Mouse (Mus musculus) CD4-positive, CD25-positive, alpha-beta regulatory T cell, adult 9 weeks (primary cell): ENCODE measurements around the gene Gm20547. TPM values are rescaled to one million over a fixed set of nuclear protein-coding genes. Genes with fewer than 3 reads are reported as not detected.

Experiments used
- polyA plus RNA-seq: library from polyadenylated mRNA; unstranded; fragments of 100-300 nt; shearing (Covaris generic); gene quantifications from one replicate; pipeline ENCODE4 v1.2.1, GENCODE M21; 2017

The Gm20547 gene
- polyA plus RNA-seq: not detected

GRCm38 (mm10) chr17:34881683-34882310 is at the start of gene Gm20547:
Gene Gm20547, minus strand, starts transcription at chr17:34882042.

GRCm38 (mm10) chr17:34931061-34931734 is 49.4 kb upstream of the Gm20547 start, which contains the start of gene Neu1:
Gene Neu1, plus strand, starts transcription at chr17:34931253.

GRCm38 (mm10) chr17:34913930-34914665 is 32.3 kb upstream of the Gm20547 start, which contains the start of gene Slc44a4:
Gene Slc44a4, plus strand, starts transcription at chr17:34914466.

GRCm38 (mm10) chr17:34898160-34898586 is 16.3 kb upstream of the Gm20547 start, which contains the start of the genes C2 and Ehmt2:
Gene C2, minus strand, starts transcription at chr17:34898265.
Gene Ehmt2, plus strand, starts transcription at chr17:34898469.

GRCm38 (mm10) chr17:34879336-34879879 is 2.4 kb downstream of the Gm20547 start, which contains the start of gene Zbtb12:
Gene Zbtb12, plus strand, starts transcription at chr17:34879483.

GRCm38 (mm10) chr17:34862416-34863081 is 19.3 kb downstream of the Gm20547 start, which contains the start of gene Cfb:
Gene Cfb, minus strand, starts transcription at chr17:34862518.

GRCm38 (mm10) chr17:34849722-34850516 is 31.9 kb downstream of the Gm20547 start, which contains the start of the genes Skiv2l and Nelfe:
Gene Skiv2l, minus strand, starts transcription at chr17:34850210.
Gene Nelfe, plus strand, starts transcription at chr17:34850391.

GRCm38 (mm10) chr17:34836856-34837221 is 45.0 kb downstream of the Gm20547 start, which contains the start of the genes Stk19 and Dxo:
Gene Stk19, minus strand, starts transcription at chr17:34836945.
Gene Dxo, plus strand, starts transcription at chr17:34837019.

Other genes with a start within 250 kb of the Gm20547 start
- 6.2 TPM for gene Fkbpl, start 237.3 kb downstream of the Gm20547 start, polyA plus RNA-seq
- gene Atf6b, start 234.9 kb downstream of the Gm20547 start, polyA plus RNA-seq: 61.4 TPM
- gene Tnxb, start 211.5 kb downstream of the Gm20547 start, polyA plus RNA-seq: not detected
- gene C4b, start 138.2 kb downstream of the Gm20547 start, polyA plus RNA-seq: 0.07 TPM
- gene Cyp21a1, start 77.5 kb downstream of the Gm20547 start, polyA plus RNA-seq: not detected
- 39.7 TPM for gene Stk19, start 45.1 kb downstream of the Gm20547 start, polyA plus RNA-seq
- 76.3 TPM for gene Dxo, start 45.0 kb downstream of the Gm20547 start, polyA plus RNA-seq
- gene Skiv2l, start 31.8 kb downstream of the Gm20547 start, polyA plus RNA-seq: 143 TPM
- 39.1 TPM for gene Nelfe, start 31.7 kb downstream of the Gm20547 start, polyA plus RNA-seq
- gene Cfb, start 19.5 kb downstream of the Gm20547 start, polyA plus RNA-seq: 2.2 TPM
- gene Zbtb12, start 2.6 kb downstream of the Gm20547 start, polyA plus RNA-seq: 0.41 TPM
- gene C2, start 16.2 kb upstream of the Gm20547 start, polyA plus RNA-seq: 3.0 TPM
- gene Ehmt2, start 16.4 kb upstream of the Gm20547 start, polyA plus RNA-seq: 29.6 TPM
- not detected for gene Slc44a4, start 32.4 kb upstream of the Gm20547 start, polyA plus RNA-seq
- 107 TPM for gene Neu1, start 49.2 kb upstream of the Gm20547 start, polyA plus RNA-seq
- gene Hspa1b, start 77.2 kb upstream of the Gm20547 start, polyA plus RNA-seq: 1.3 TPM
- not detected for gene Gm20481, start 87.9 kb upstream of the Gm20547 start, polyA plus RNA-seq
- 0.56 TPM for gene Hspa1a, start 90.1 kb upstream of the Gm20547 start, polyA plus RNA-seq
- gene Hspa1l, start 90.7 kb upstream of the Gm20547 start, polyA plus RNA-seq: not detected
- gene Lsm2, start 99.8 kb upstream of the Gm20547 start, polyA plus RNA-seq: 38.4 TPM
- 124 TPM for gene Vars, start 118.9 kb upstream of the Gm20547 start, polyA plus RNA-seq
- gene Vwa7, start 134.5 kb upstream of the Gm20547 start, polyA plus RNA-seq: 0.17 TPM
- gene Sapcd1, start 146.0 kb upstream of the Gm20547 start, polyA plus RNA-seq: 3.2 TPM
- 2.7 TPM for gene Msh5, start 164.7 kb upstream of the Gm20547 start, polyA plus RNA-seq
- 654 TPM for gene Clic1, start 167.9 kb upstream of the Gm20547 start, polyA plus RNA-seq
- gene Ddah2, start 177.0 kb upstream of the Gm20547 start, polyA plus RNA-seq: 3.6 TPM
- not detected for gene Ly6g6c, start 183.3 kb upstream of the Gm20547 start, polyA plus RNA-seq
- gene Mpig6b, start 184.1 kb upstream of the Gm20547 start, polyA plus RNA-seq: not detected
- not detected for gene Ly6g6e, start 194.9 kb upstream of the Gm20547 start, polyA plus RNA-seq
- not detected for gene Ly6g6d, start 196.0 kb upstream of the Gm20547 start, polyA plus RNA-seq
- gene Ly6g6f, start 203.6 kb upstream of the Gm20547 start, polyA plus RNA-seq: not detected
- gene Abhd16a, start 207.2 kb upstream of the Gm20547 start, polyA plus RNA-seq: 84.0 TPM
- gene Ly6g5c, start 226.2 kb upstream of the Gm20547 start, polyA plus RNA-seq: not detected
- gene Ly6g5b, start 233.4 kb upstream of the Gm20547 start, polyA plus RNA-seq: 2.5 TPM
- gene Gpank1, start 239.4 kb upstream of the Gm20547 start, polyA plus RNA-seq: 70.3 TPM
- 338 TPM for gene Csnk2b, start 240.0 kb upstream of the Gm20547 start, polyA plus RNA-seq
- gene D17H6S53E, start 244.3 kb upstream of the Gm20547 start, polyA plus RNA-seq: 4.3 TPM